Mouse (Mus musculus): ENCODE measurements at regions not wholly inside any gene's neighbourhood (a gene's known extent, or its start where the extent isn't known, plus 50 kb on each side); places are given as distances from the start of the nearest gene placed in this dataset.

DNA sequence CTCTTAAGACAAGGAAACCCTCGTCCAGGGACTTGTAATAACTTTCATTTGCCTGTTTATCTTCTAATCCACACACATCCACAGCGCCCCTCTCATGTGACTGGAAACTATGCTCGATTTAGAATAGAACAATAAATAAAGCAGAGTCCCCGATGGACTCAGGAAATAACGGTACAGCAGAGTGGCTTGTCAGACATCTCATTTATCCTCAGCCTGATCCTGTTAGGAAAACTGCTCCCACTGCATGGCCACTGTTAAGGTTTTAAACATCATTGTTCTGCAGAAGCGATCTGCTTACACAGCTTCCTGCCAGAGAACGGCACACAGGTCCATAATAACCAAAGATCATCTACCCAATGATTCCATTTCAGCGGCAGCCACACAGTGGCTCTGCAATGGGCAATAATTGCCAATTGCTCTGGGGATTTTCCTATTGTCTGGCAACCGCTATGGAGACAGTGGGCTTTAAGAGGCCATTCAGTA is 84.8 kb upstream of the Mdm1 start:
- no peak for TF ChIP-seq CTCF (IDR thresholded peaks at IDR 0.05; ENCODE audit: extremely low read depth, insufficient read depth, insufficient read length, insufficient replicate concordance)
- no peak for TF ChIP-seq POLR2A (IDR thresholded peaks at IDR 0.05; ENCODE audit: low read depth, low read length)
